ENCODE assay signal across 9 mouse cellular contexts in the genomic region with DNA sequence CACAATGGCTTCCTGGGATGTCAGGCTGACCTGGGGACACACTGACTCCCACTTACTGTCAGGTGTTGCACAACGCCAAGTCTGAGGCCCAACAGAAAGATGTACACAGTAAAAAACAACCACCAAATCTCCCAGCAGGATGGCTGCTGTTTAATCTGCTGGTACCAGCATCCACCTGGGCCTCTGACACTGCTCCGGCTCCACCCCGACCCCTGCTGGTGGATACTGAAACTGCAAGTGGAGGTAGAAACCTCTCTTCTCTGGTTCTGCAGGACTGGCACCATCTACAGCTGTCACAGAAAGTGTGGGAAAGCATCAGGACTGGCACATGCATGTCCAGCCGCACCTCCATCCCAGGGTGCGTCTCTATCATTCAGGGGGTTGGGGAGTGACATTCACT. TPM values are rescaled to one million over a fixed set of nuclear protein-coding genes. Genes with fewer than 3 reads are reported as not detected.
A peak's percentile ranks its signal among the peaks of the same experiment; 100 is the strongest.
DNase-seq lines count a peak whose midpoint lies in the region; ATAC-seq and TF ChIP-seq lines count a peak whose summit lies in the region.
"Had no signal": no experiment of that assay in that cellular context is flagged by ENCODE, and none has a peak within 500 bp of the region (broad histone marks: within the 10 kb centered on the region; RNA-seq: fewer than 3 reads in every experiment).

No protein-coding gene starts in this region.

- H3K4me3 ChIP-seq in gastrocnemius, adult 2 months = no peak overlapping the region
- H3K4me3 ChIP-seq in liver, embryonic 13.5 days (replicated peaks) = no peak overlapping the region
- no peak overlapping the region for H3K4me3 ChIP-seq in neural tube, embryonic 11.5 days (ENCODE audit: low read depth, low read length)
- no peak overlapping the region for H3K4me3 ChIP-seq in stomach, embryonic 16.5 days (replicated peaks; ENCODE audit: low read length)
- H3K4me3 ChIP-seq: embryonic facial prominence, embryonic 12.5 days had no signal

- ATAC-seq in liver, embryonic 13.5 days (ENCODE audit: low read depth) = no peak
- ATAC-seq in neural tube, embryonic 11.5 days (ENCODE audit: insufficient read depth, low FRiP score, low TSS enrichment) = no peak
- ATAC-seq in stomach, embryonic 16.5 days (ENCODE audit: insufficient read depth, low FRiP score) = peak; percentile 32; the same call in 1 of the 2 replicates

- DNase-seq in 3T3-L1 (ENCODE audit: low read depth, low spot score) (peak; percentile 83), ZHBTc4 (ENCODE audit: low read depth, low spot score) (peak; percentile 79)
- DNase-seq in cerebellum, postnatal 25 days = peak; percentile 90 to 94
- peak; percentile 80 for DNase-seq in gastrocnemius, adult 2 months
- DNase-seq in kidney, adult 9 months = peak; percentile 73
- DNase-seq in liver, embryonic 13.5 days = peak; percentile 64
- DNase-seq in neural tube, embryonic 11.5 days (ENCODE audit: low spot score) = peak; percentile 75

- intact Hi-C loops in gastrocnemius, adult 2 months (cut with DNase I) = loop anchor here (5.0 kb wide), 1 partner anchor 49 kb away; no protein-coding TSS in a partner anchor

- no peaks in the 10 kb centered on the region for H3K9me3 ChIP-seq in liver, embryonic 13.5 days (replicated peaks)
- no peaks in the 10 kb centered on the region for H3K9me3 ChIP-seq in neural tube, embryonic 11.5 days (ENCODE audit: control insufficient read depth, low read length)
- no peaks in the 10 kb centered on the region for H3K9me3 ChIP-seq in stomach, embryonic 16.5 days (replicated peaks; ENCODE audit: control insufficient read depth, low read length)
- H3K9me3 ChIP-seq: embryonic facial prominence, embryonic 12.5 days had no signal

- no peak overlapping the region for H3K9ac ChIP-seq in liver, embryonic 13.5 days
- no peak overlapping the region for H3K9ac ChIP-seq in neural tube, embryonic 11.5 days (ENCODE audit: low read length)
- H3K9ac ChIP-seq in stomach, embryonic 16.5 days (ENCODE audit: low read length) = no peak overlapping the region
- H3K9ac ChIP-seq: embryonic facial prominence, embryonic 12.5 days had no signal

- H3K36me3 ChIP-seq in liver, embryonic 13.5 days = peaks cover 9% of the 10 kb centered on the region
- no peaks in the 10 kb centered on the region for H3K36me3 ChIP-seq in neural tube, embryonic 11.5 days (ENCODE audit: control insufficient read depth, insufficient read depth, low read length)
- H3K36me3 ChIP-seq in stomach, embryonic 16.5 days (ENCODE audit: control insufficient read depth, insufficient read depth, low read length) = no peaks in the 10 kb centered on the region

- H3K4me2 ChIP-seq in liver, embryonic 13.5 days = no peak overlapping the region
- H3K4me2 ChIP-seq in neural tube, embryonic 11.5 days (ENCODE audit: low read depth) = no peak overlapping the region
- H3K4me2 ChIP-seq in stomach, embryonic 16.5 days (ENCODE audit: low read depth, low read length) = no peak overlapping the region
- H3K4me2 ChIP-seq: embryonic facial prominence, embryonic 12.5 days had no signal

- H3K27ac ChIP-seq in gastrocnemius, adult 2 months = no peak overlapping the region
- no peak overlapping the region for H3K27ac ChIP-seq in liver, embryonic 13.5 days
- no peak overlapping the region for H3K27ac ChIP-seq in neural tube, embryonic 11.5 days (ENCODE audit: low read depth, low read length)
- no peak overlapping the region for H3K27ac ChIP-seq in stomach, embryonic 16.5 days (ENCODE audit: low read length)
- H3K27ac ChIP-seq: embryonic facial prominence, embryonic 12.5 days had no signal

- 0 out of 2 replicates have a peak, but pooled peaks cover 2% of the 10 kb centered on the region for H3K27me3 ChIP-seq in liver, embryonic 13.5 days
- no peaks in the 10 kb centered on the region for H3K27me3 ChIP-seq in neural tube, embryonic 11.5 days (ENCODE audit: control insufficient read depth, insufficient read depth, low read length)
- no peaks in the 10 kb centered on the region for H3K27me3 ChIP-seq in stomach, embryonic 16.5 days (ENCODE audit: control insufficient read depth, insufficient read depth, low read length)
- H3K27me3 ChIP-seq: embryonic facial prominence, embryonic 12.5 days had no signal

- 8% methylated on average over 5 of the region's 5 CpGs for WGBS in liver, embryonic 13.5 days (ENCODE audit: insufficient replicate concordance)
- WGBS in neural tube, embryonic 11.5 days = 11% methylated on average over 5 of the region's 5 CpGs
- WGBS in stomach, embryonic 16.5 days = 10% methylated on average over 5 of the region's 5 CpGs

- H3K4me1 ChIP-seq in liver, embryonic 13.5 days (replicated peaks) = no peaks in the 10 kb centered on the region
- no peaks in the 10 kb centered on the region for H3K4me1 ChIP-seq in neural tube, embryonic 11.5 days (ENCODE audit: control insufficient read depth, insufficient read depth, low read length)
- H3K4me1 ChIP-seq in stomach, embryonic 16.5 days (ENCODE audit: control insufficient read depth, insufficient read depth, low read length) = no peaks in the 10 kb centered on the region
- H3K4me1 ChIP-seq: embryonic facial prominence, embryonic 12.5 days had no signal

- peak; percentile 97 for TF ChIP-seq CTCF in gastrocnemius, adult 2 months (IDR thresholded peaks at IDR 0.05)

RNA-seq across cellular contexts. Expression of a gene that starts 12.6 kb away (rescaled TPM):
- total RNA-seq in gastrocnemius, adult 2 months (2021) = 10 to 100 TPM; 11.9 to 15.3 TPM
- 97.6 and 107 TPM in 2 replicates for polyA plus RNA-seq in liver, embryonic 13.5 days (2015; fragmentation: Nextera tagmentation; extraction: Ambion mirVana)
- polyA plus RNA-seq in neural tube, embryonic 11.5 days (2014; fragmentation: Nextera tagmentation; extraction: Ambion mirVana) = 111 and 120 TPM in 2 replicates
- polyA plus RNA-seq in stomach, embryonic 16.5 days (2015; fragmentation: Nextera tagmentation; extraction: Ambion mirVana) = 406 and 433 TPM in 2 replicates

RNA-seq across cellular contexts. Expression of a gene that starts 25.3 kb away (rescaled TPM):
- 10 to 100 TPM; 63.5 to 66.4 TPM for total RNA-seq in gastrocnemius, adult 2 months (2021)
- 160 and 177 TPM in 2 replicates for polyA plus RNA-seq in liver, embryonic 13.5 days (2015; fragmentation: Nextera tagmentation; extraction: Ambion mirVana)
- polyA plus RNA-seq in neural tube, embryonic 11.5 days (2014; fragmentation: Nextera tagmentation; extraction: Ambion mirVana) = 257 and 278 TPM in 2 replicates
- 242 and 272 TPM in 2 replicates for polyA plus RNA-seq in stomach, embryonic 16.5 days (2015; fragmentation: Nextera tagmentation; extraction: Ambion mirVana)

RNA-seq across cellular contexts. Expression of a gene that starts 26.7 kb away (rescaled TPM):
- 10 to 100 TPM in 1 of 2 experiments, 1 to 10 TPM in 1; 5.1 to 10.4 TPM for total RNA-seq in gastrocnemius, adult 2 months (2021)
- 5.8 and 7.0 TPM in 2 replicates for polyA plus RNA-seq in liver, embryonic 13.5 days (2015; fragmentation: Nextera tagmentation; extraction: Ambion mirVana)
- 6.9 and 7.4 TPM in 2 replicates for polyA plus RNA-seq in neural tube, embryonic 11.5 days (2014; fragmentation: Nextera tagmentation; extraction: Ambion mirVana)
- polyA plus RNA-seq in stomach, embryonic 16.5 days (2015; fragmentation: Nextera tagmentation; extraction: Ambion mirVana) = 12.4 and 12.7 TPM in 2 replicates
